Mouse (Mus musculus) C2C12 (cell line): Measurements from ENCODE around the gene Entpd3. TPM values are rescaled to one million over a fixed set of nuclear protein-coding genes. Genes with fewer than 3 reads are reported as not detected.

ENCODE experiments used
- H3K27me3 ChIP-seq: one replicate; pipeline ENCODE4 v1.6.1; 2011; ENCODE audit not compliant: control insufficient read depth, insufficient read depth, insufficient read length
- H3K36me3 ChIP-seq: one replicate; pipeline ENCODE4 v1.6.1; 2011; ENCODE audit not compliant: control insufficient read depth, insufficient read depth
- H3K4me3 ChIP-seq: one replicate; pipeline ENCODE4 v1.5.1; 2011; ENCODE audit warnings: mild to moderate bottlenecking, control low read depth; ENCODE audit not compliant: poor library complexity, insufficient read depth, severe bottlenecking
- H3K79me2 ChIP-seq: one replicate; pipeline ENCODE4 v1.6.1; 2011; ENCODE audit not compliant: control insufficient read depth, insufficient read depth
- H3K79me3 ChIP-seq: one replicate; pipeline ENCODE4 v1.6.1; 2011; ENCODE audit warnings: low read depth, control low read depth
- H3ac ChIP-seq: one replicate; pipeline ENCODE3; 2011; ENCODE audit warnings: low read depth; ENCODE audit not compliant: control insufficient read depth, insufficient read length
- CEBPB ChIP-seq: IDR thresholded peaks from one replicate; pipeline ENCODE4 v1.6.1; 2011; ENCODE audit warnings: low read depth, mild to moderate bottlenecking, control low read depth, moderate library complexity
- CTCF ChIP-seq: IDR thresholded peaks from one replicate; pipeline ENCODE4 v1.5.1; 2011; ENCODE audit not compliant: control insufficient read depth, insufficient read depth, insufficient read length
- FOSL1 ChIP-seq: IDR thresholded peaks from one replicate; pipeline ENCODE4 v1.8.0; 2011; ENCODE audit warnings: mild to moderate bottlenecking, low read length; ENCODE audit not compliant: poor library complexity, insufficient read depth, severe bottlenecking
- MAX ChIP-seq: IDR thresholded peaks from one replicate; pipeline ENCODE4 v1.6.1; 2011; ENCODE audit warnings: mild to moderate bottlenecking, control low read depth
- MYOD1 ChIP-seq: IDR thresholded peaks from one replicate; pipeline ENCODE4 v1.6.1; 2011; ENCODE audit warnings: low read depth; ENCODE audit not compliant: control insufficient read depth, insufficient read length
- MYOG ChIP-seq: IDR thresholded peaks from one replicate; pipeline ENCODE4 v1.6.1; 2011; ENCODE audit not compliant: control insufficient read depth, insufficient read length; ENCODE audit errors: extremely low read depth
- USF1 ChIP-seq: IDR thresholded peaks from one replicate; pipeline ENCODE4 v1.6.1; 2011; ENCODE audit warnings: low read depth, mild to moderate bottlenecking, control low read depth, moderate library complexity
- polyA plus RNA-seq: library from polyadenylated mRNA; unstranded; fragments of >200 nt; fragmentation: generic; extraction: Trizol; gene quantifications from one replicate; pipeline ENCODE4 v1.2.1, GENCODE M21; 2012; ENCODE audit warnings: missing spikeins

The Entpd3 gene
- polyA plus RNA-seq, 1 experiment = 0.02 TPM

DNA sequence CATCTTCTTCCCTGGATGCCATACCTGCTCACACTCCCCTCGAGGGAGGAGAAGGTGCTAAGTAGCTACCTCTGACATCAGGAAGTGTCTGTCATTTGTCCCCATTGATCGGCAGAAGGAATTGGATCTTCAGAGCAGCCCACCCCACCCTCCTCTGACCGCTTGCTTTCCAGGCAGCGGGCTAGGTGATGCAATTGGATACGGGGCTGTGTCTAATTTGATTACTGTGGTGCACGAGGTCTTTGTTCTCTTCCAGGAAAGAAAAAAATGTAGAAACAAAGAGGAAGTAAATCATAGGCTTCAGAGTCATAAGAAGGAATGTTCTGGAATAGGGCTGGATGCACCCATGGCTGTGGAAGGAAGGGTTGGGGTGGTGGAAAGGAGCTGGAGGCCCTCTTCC, 2.6 kb downstream of the Entpd3 start:
- Histone ChIP-seq H3K79me2 (no peaks in the 10 kb centered on the region), H3K4me3 (no peak overlapping the region), H3K79me3 (no peaks in the 10 kb centered on the region), H3K36me3 (no peaks in the 10 kb centered on the region), H3K27me3 (no peaks in the 10 kb centered on the region), H3ac (no peak overlapping the region)
- TF ChIP-seq MAX (no peak), CEBPB (no peak)

DNA sequence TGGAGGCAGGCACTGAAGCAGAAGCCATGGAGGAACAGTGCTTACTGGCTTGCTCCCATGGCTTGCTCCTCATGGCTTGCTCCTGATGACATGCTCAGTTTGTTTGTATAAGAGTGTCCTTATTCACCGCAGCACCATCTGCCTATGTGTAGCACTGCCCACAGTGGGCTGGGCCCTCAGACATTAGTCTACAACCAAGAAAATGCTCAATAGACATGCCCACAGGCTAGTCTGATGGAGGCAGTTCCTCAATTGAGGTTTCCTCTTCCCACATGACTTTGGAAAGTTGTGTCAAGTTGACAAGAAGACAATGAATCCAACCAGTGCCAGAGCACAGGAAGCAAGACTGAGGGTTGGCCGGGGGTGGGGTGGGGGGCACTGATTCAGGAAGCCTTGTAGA, 6.4 kb downstream of the Entpd3 start:
- Histone ChIP-seq H3K4me3 (no peak overlapping the region), H3ac (no peak overlapping the region), H3K27me3 (peaks cover 13% of the 10 kb centered on the region), H3K36me3 (no peaks in the 10 kb centered on the region), H3K79me3 (no peaks in the 10 kb centered on the region), H3K79me2 (no peaks in the 10 kb centered on the region)
- TF ChIP-seq FOSL1 = no peak
- no peak for TF ChIP-seq MYOG
- no peak for TF ChIP-seq USF1
- no peak for TF ChIP-seq MAX

GRCm38 (mm10) chr9:120546482-120546881, 6.9 kb downstream of the Entpd3 start:
- Histone ChIP-seq H3ac (no peak overlapping the region), H3K79me2 (no peaks in the 10 kb centered on the region), H3K27me3 (peaks cover 13% of the 10 kb centered on the region), H3K4me3 (no peak overlapping the region), H3K36me3 (no peaks in the 10 kb centered on the region), H3K79me3 (no peaks in the 10 kb centered on the region)
- TF ChIP-seq MYOG (no peak), CEBPB (no peak), CTCF (no peak), MAX (no peak), FOSL1 (no peak), MYOD1 (no peak)

- no peaks in the 10 kb centered on the region for H3K36me3 ChIP-seq
- no peak overlapping the region for H3ac ChIP-seq
- no peak overlapping the region for H3K4me3 ChIP-seq
- H3K27me3 ChIP-seq = peaks cover 14% of the 10 kb centered on the region
- peak; percentile 14 for TF ChIP-seq MYOD1
- TF ChIP-seq USF1 = no peak
- no peaks in the 10 kb centered on the region for H3K79me2 ChIP-seq
- H3K79me3 ChIP-seq = no peaks in the 10 kb centered on the region
Measured at GRCm38 (mm10) chr9:120547026-120547668, 7.5 kb downstream of the Entpd3 start.

DNA sequence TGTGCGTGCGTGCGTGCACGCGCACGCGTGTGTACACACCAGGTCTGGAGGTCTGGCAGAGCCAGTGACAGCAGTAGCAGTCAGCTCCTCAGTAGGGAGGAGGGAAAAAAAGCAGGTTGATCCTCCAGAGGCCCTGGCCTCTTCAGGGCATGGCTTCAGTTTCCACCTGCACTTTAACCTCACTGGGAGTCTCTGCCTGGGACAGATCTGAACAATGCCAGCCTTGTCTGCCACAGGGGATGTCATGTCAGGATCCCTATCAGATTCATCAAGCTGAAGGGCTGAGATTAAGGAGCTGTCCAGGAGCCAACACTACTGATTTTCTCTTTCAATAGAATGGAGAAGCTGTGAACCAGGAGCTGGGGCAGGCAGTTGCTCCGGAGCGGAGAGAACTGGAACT, 11.2 kb downstream of the Entpd3 start:
- TF ChIP-seq CEBPB (no peak), MAX (no peak), USF1 (no peak), MYOD1 (no peak), FOSL1 (no peak), MYOG (no peak), CTCF (no peak)
- no peak overlapping the region for H3K4me3 ChIP-seq
- H3K79me2 ChIP-seq = no peaks in the 10 kb centered on the region
- H3K27me3 ChIP-seq = peaks cover 23% of the 10 kb centered on the region
- H3K36me3 ChIP-seq = no peaks in the 10 kb centered on the region
- H3K79me3 ChIP-seq = no peaks in the 10 kb centered on the region
- H3ac ChIP-seq = no peak overlapping the region

- Histone ChIP-seq H3K4me3 (no peak overlapping the region), H3K79me3 (no peaks in the 10 kb centered on the region), H3K27me3 (peaks cover 4% of the 10 kb centered on the region), H3ac (no peak overlapping the region), H3K79me2 (no peaks in the 10 kb centered on the region), H3K36me3 (no peaks in the 10 kb centered on the region)
- no peak for TF ChIP-seq CEBPB
- TF ChIP-seq USF1 = no peak
- TF ChIP-seq MYOD1 = no peak
- TF ChIP-seq MAX = no peak
- no peak for TF ChIP-seq CTCF
- no peak for TF ChIP-seq MYOG
- TF ChIP-seq FOSL1 = no peak
Measured at GRCm38 (mm10) chr9:120563590-120563989, 24.0 kb downstream of the Entpd3 start.
